Mouse (Mus musculus): ENCODE results near the gene Arhgef26.

DNA sequence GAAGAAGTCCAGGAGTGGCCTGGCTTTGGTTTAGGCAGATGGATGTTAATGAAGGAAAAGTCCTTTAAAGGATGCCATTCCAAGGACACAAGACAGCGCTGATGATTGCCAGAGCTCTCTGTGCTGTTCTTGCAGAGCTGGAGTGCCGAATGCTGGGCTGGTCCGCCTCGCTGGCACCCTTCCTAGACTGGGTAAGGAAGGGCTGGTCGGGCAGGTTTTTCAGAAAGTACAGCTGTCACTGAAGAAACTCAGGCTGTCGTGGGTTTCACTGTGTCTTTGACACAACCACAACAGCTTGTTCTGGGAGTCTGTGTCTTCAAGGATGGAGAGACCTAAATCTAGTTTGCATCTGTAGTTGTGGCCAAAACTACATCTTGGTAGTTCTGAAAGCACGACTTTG lies 74.6 kb downstream of the Arhgef26 start:
- TF ChIP-seq CTCF (IDR thresholded peaks at IDR 0.05; ENCODE audit: low read depth) (no peak), EP300 (IDR thresholded peaks at IDR 0.05; ENCODE audit: low read depth) (no peak)
